Mouse (Mus musculus) stomach, postnatal 0 days (tissue): ENCODE measurements around the gene Spc24.

Experiments
- CTCF ChIP-seq: IDR thresholded peaks from 2 replicates; pipeline ENCODE4 v1.5.1; 2016; ENCODE audit warnings: antibody characterized with exemption, low read depth, mild to moderate bottlenecking, moderate library complexity
- EP300 ChIP-seq: optimal IDR thresholded peaks from 2 replicates; pipeline ENCODE3; 2016; ENCODE audit warnings: antibody characterized with exemption

DNA sequence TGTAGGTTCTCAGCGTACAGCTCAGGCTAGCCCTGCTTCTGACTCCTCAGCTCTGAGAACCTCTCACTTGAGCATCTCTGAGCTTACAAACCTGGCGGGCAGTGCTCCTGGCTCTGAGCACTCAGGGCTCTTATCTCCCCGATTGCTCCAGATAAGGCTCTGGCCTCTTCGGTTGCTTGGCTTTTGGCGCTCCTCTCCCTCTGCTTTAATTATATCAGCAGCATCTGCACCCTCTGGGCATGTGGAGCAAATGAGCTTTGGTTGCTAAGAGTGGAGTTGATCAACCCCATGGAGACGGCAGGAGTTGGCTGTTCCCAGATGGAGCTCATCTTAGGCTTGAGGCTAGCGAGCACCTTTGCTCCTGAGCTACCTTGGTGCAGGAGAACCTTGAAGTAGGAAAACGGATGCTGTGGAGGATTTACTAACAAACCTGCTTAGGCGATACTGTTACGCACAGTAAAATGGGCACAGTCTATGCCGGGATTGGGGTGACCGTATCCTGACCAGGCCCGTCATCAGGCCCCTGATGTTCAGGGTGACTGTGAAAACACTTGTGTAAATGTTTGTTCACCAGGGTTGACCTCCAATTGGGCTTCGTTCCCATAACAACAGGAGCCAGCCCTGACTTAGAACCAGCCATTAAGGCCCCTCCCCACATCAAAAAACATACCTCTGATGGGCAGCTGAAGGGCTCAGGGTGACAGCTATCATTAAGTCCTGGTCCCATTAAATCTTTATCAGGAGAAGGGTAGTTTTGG is 33.7 kb downstream of the Spc24 start:
- TF ChIP-seq EP300 (no peak), CTCF (no peak)
